8 mouse cellular contexts compared by ENCODE assay signal in the genomic region with DNA sequence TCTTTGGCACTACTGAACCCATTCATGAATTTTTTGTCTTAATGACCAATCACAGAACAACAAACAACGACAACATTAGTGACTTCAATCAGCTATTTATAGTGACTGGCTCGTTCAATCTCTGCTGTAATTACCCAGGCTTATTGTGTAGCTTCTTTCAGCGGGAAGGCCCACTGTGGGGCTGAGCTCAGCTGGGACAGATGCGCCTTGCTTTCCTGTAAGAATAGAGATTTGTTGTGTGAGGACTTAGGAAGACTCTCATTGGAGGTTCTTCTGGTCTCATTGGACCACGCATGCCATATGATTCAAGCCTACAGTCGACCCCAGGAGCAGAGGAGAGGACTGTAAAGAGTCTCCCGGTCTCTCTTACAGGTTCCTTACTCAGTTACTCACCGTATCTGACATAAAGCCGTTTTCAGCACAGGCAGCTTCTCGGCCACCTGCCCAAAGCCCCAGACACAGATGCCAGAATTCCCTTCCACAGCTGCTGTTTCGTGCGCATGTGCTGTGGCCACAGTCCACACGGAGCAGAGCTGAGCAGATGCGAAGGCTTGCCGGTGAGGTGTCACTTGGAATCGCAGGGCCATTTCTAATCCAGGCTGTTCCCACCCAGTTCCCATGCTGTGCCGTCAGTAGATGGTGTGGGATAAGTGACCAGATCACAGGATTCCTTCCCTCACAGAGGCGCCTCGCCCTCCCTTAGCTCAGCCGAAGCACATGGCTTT.
DNase-seq lines count a peak whose midpoint lies in the region; ATAC-seq lines count a peak whose summit lies in the region.

No protein-coding gene starts in this region.

- DNase-seq in midbrain, embryonic 11.5 days (ENCODE audit: low spot score, missing footprints) = peak; percentile 78
- DNase-seq in midbrain, embryonic 10.5 days (ENCODE audit: low spot score) = no peak
- DNase-seq in gastrocnemius, postnatal 25 days = peak; percentile 77
- DNase-seq in left cerebral cortex, postnatal 25 days (ENCODE audit: low spot score in 2 of 2) = peak; percentile 39 to 52
- peak; percentile 23 for DNase-seq in retina, adult 2 months (ENCODE audit: low read depth, low spot score)
- no peak for DNase-seq in spleen, postnatal 14 days (ENCODE audit: low spot score in 2 of 2)

- no peak overlapping the region for H3K4me2 ChIP-seq in midbrain, embryonic 11.5 days
- H3K4me2 ChIP-seq in kidney, embryonic 14.5 days (replicated peaks; ENCODE audit: low read depth, low read length) = no peak overlapping the region

- no peaks in the 10 kb centered on the region for H3K4me1 ChIP-seq in midbrain, embryonic 11.5 days (ENCODE audit: control insufficient read depth, insufficient read depth, low read length)
- H3K4me1 ChIP-seq in midbrain, embryonic 10.5 days = 0 out of 2 replicates have a peak, but pooled peaks cover 6% of the 10 kb centered on the region
- no peaks in the 10 kb centered on the region for H3K4me1 ChIP-seq in kidney, embryonic 14.5 days (ENCODE audit: control insufficient read depth, insufficient read depth, low read length)

- ATAC-seq in midbrain, embryonic 11.5 days (ENCODE audit: low FRiP score) = no peak
- ATAC-seq in kidney, embryonic 14.5 days (ENCODE audit: low FRiP score, low TSS enrichment) = no peak
- ATAC-seq in CD4-positive, CD25-positive, alpha-beta regulatory T cell, adult 4 months = no peak

- intact Hi-C loops in left cerebral cortex, postnatal 25 days (cut with DNase I) = no loop called here

- no peak overlapping the region for H3K27ac ChIP-seq in midbrain, embryonic 11.5 days (ENCODE audit: low read depth, low read length)
- no peak overlapping the region for H3K27ac ChIP-seq in midbrain, embryonic 10.5 days (replicated peaks)
- H3K27ac ChIP-seq in kidney, embryonic 14.5 days (ENCODE audit: low read depth, low read length) = no peak overlapping the region

- 81% methylated on average over 20 of the region's 20 CpGs for WGBS in midbrain, embryonic 11.5 days
- 87% methylated on average over 20 of the region's 20 CpGs for WGBS in midbrain, embryonic 10.5 days
- 81% methylated on average over 20 of the region's 20 CpGs for WGBS in kidney, embryonic 14.5 days

- no peaks in the 10 kb centered on the region for H3K27me3 ChIP-seq in midbrain, embryonic 11.5 days (ENCODE audit: control insufficient read depth, insufficient read depth, low read length)
- H3K27me3 ChIP-seq in midbrain, embryonic 10.5 days (ENCODE audit: low read depth, poor library complexity, severe bottlenecking) = no peaks in the 10 kb centered on the region
- H3K27me3 ChIP-seq in kidney, embryonic 14.5 days (ENCODE audit: control insufficient read depth, insufficient read depth, low read length) = no peaks in the 10 kb centered on the region

- H3K4me3 ChIP-seq in midbrain, embryonic 11.5 days (ENCODE audit: low read depth, low read length) = no peak overlapping the region
- no peak overlapping the region for H3K4me3 ChIP-seq in midbrain, embryonic 10.5 days
- H3K4me3 ChIP-seq in kidney, embryonic 14.5 days (ENCODE audit: low read length) = no peak overlapping the region

- H3K9ac ChIP-seq in midbrain, embryonic 11.5 days (ENCODE audit: low read length) = no peak overlapping the region
- no peak overlapping the region for H3K9ac ChIP-seq in kidney, embryonic 14.5 days (ENCODE audit: low read depth, low read length)

- no peaks in the 10 kb centered on the region for H3K36me3 ChIP-seq in midbrain, embryonic 11.5 days (ENCODE audit: control insufficient read depth, insufficient read depth, low read length)
- no peaks in the 10 kb centered on the region for H3K36me3 ChIP-seq in midbrain, embryonic 10.5 days
- H3K36me3 ChIP-seq in kidney, embryonic 14.5 days (ENCODE audit: control insufficient read depth, insufficient read depth, low read length) = no peaks in the 10 kb centered on the region

- H3K9me3 ChIP-seq in midbrain, embryonic 11.5 days (ENCODE audit: control insufficient read depth, low read length) = no peaks in the 10 kb centered on the region
- peaks cover 8% of the 10 kb centered on the region; the same call in 1 of the 2 replicates for H3K9me3 ChIP-seq in midbrain, embryonic 10.5 days (replicated peaks)
- H3K9me3 ChIP-seq in kidney, embryonic 14.5 days (ENCODE audit: control insufficient read depth, low read length) = no peaks in the 10 kb centered on the region; the same call in 1 of the 2 replicates

Comparison
In these comparisons a context has a peak if more than half of its experiments do, and no peak if none do; other contexts are left out.
1. DNase-seq: peak in midbrain, embryonic 11.5 days (single experiment), gastrocnemius, postnatal 25 days (single experiment), left cerebral cortex, postnatal 25 days (2 of 2) and retina, adult 2 months (single experiment); none in midbrain, embryonic 10.5 days (single experiment) and spleen, postnatal 14 days (0 of 2).